Mouse (Mus musculus) limb, embryonic 10.5 days (tissue): Measurements from ENCODE around the gene Ackr4. TPM values are rescaled to one million over a fixed set of nuclear protein-coding genes. Genes with fewer than 3 reads are reported as not detected.
A peak's percentile ranks its signal among the peaks of the same experiment; 100 is the strongest.

ENCODE experiments used
- DNase-seq: peaks from one replicate; pipeline ENCODE4 v3.0.0-alpha.2; 2017; ENCODE audit warnings: low spot score
- H3K27ac ChIP-seq: fragments of 300-500 bp; sonication (generic); 2 replicates; pipeline ENCODE4 v1.5.1; 2016; ENCODE audit warnings: mild to moderate bottlenecking
- H3K27me3 ChIP-seq: fragments of 300-500 bp; sonication (generic); 2 replicates; pipeline ENCODE4 v1.6.1; 2016; ENCODE audit warnings: low read depth, mild to moderate bottlenecking; ENCODE audit not compliant: poor library complexity, severe bottlenecking
- H3K36me3 ChIP-seq: fragments of 300-500 bp; sonication (generic); 2 replicates; pipeline ENCODE4 v1.6.1; 2016; ENCODE audit warnings: mild to moderate bottlenecking, moderate library complexity
- H3K4me1 ChIP-seq: fragments of 300-500 bp; sonication (generic); 2 replicates; pipeline ENCODE4 v1.6.1; 2016
- H3K4me3 ChIP-seq: fragments of 300-500 bp; sonication (generic); 2 replicates; pipeline ENCODE4 v1.5.1; 2016; ENCODE audit warnings: mild to moderate bottlenecking, moderate library complexity
- H3K9me3 ChIP-seq: fragments of 300-500 bp; sonication (generic); replicated peaks from 2 replicates; pipeline ENCODE4 v1.6.1; 2016; ENCODE audit warnings: mild to moderate bottlenecking
- WGBS: fragments of 180-500 bp; shearing (Covaris S2); methylation state at CpG from one replicate; pipeline ENCODE4 v1.1.7; 2016; 5-methylcytosine and 5-hydroxymethylcytosine counted together
- polyA plus RNA-seq: library from polyadenylated mRNA; unstranded; fragments of >200 nt; fragmentation: Nextera tagmentation; extraction: Ambion mirVana; gene quantifications from 2 replicates; pipeline ENCODE4 v1.2.1, GENCODE M21; 2016

The Ackr4 gene
- polyA plus RNA-seq, 1 experiment from 2014 or later: 0.34 TPM

DNA sequence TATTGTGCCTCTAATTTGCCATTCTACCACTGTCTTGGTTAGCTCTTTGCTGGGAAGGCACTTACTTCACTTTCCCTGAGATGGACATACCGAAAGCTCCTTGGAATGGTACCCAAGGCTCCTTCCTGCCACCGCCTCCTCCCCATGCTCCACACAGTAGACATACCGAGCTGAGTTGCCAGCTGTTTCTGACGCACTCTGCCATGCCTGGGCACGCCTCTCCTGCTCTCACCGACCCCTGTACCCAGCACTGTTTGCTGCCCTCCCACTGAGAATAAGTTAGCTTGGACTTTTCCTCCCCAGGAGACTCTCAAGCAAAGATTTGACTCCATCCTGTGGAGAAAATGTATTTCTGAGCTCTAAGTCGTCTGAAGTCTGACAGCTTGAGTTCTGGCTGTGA is 25.9 kb downstream of the Ackr4 start:
- H3K9me3 ChIP-seq: no peaks in the 10 kb centered on the region
- no peaks in the 10 kb centered on the region for H3K27me3 ChIP-seq
- no peak for DNase-seq
- H3K27ac ChIP-seq: no peak overlapping the region
- WGBS: 54% methylated on average over 7 of the region's 7 CpGs
- H3K36me3 ChIP-seq: no peaks in the 10 kb centered on the region
- no peak overlapping the region for H3K4me3 ChIP-seq
- H3K4me1 ChIP-seq: no peaks in the 10 kb centered on the region

GRCm38 (mm10) chr9:104099060-104099459 is 27.7 kb downstream of the Ackr4 start:
- DNase-seq: no peak
- no peaks in the 10 kb centered on the region for H3K9me3 ChIP-seq
- WGBS: 91% methylated on average over 11 of the region's 11 CpGs
- H3K4me1 ChIP-seq: no peaks in the 10 kb centered on the region
- no peak overlapping the region for H3K27ac ChIP-seq
- no peaks in the 10 kb centered on the region for H3K27me3 ChIP-seq
- H3K4me3 ChIP-seq: no peak overlapping the region
- no peaks in the 10 kb centered on the region for H3K36me3 ChIP-seq

DNA sequence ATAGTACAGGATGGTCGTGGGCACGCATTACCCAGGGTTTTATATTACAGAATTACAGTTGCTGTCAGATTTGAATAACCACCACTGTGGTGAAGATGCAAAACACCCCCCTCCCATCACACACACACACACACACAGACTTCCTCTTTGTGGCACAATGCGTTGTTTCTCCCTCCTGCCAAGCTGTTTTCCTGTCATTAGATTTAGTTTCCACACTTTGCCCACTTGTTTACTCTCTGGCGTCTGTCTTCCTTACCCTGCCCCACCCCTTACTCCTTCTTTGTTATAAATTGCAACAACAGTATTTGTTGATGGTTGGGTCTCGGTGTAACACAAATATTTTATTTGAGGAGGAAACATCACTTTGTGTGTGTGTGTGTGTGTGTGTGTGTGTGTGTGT is 28.5 kb downstream of the Ackr4 start:
- 71% methylated on average over 5 of the region's 5 CpGs for WGBS
- H3K36me3 ChIP-seq: no peaks in the 10 kb centered on the region
- H3K9me3 ChIP-seq: no peaks in the 10 kb centered on the region
- no peak for DNase-seq
- no peak overlapping the region for H3K27ac ChIP-seq
- H3K4me3 ChIP-seq: no peak overlapping the region
- H3K27me3 ChIP-seq: no peaks in the 10 kb centered on the region
- H3K4me1 ChIP-seq: no peaks in the 10 kb centered on the region

GRCm38 (mm10) chr9:104092945-104093344 is 33.8 kb downstream of the Ackr4 start:
- WGBS: 95% methylated on average over 5 of the region's 5 CpGs

DNA sequence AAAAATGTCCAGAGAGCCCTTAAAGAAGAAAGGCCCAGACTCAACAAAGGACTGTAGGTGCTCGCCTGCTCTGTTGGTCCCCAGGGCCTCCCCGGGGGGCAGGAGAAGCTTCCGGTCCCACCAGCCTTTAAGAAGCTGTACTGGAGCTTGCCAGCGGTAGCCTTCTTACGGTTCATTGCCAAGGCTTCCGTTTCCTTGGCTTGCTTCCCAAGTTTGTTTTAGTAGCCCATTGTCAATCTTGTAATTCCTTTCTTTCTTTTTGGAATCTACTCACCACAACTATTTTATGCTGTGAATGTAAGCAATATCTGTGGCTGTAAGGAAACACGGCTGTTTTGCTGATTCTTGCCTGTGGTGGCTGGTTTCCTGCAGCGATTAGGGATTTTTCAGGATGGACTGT is 38.2 kb downstream of the Ackr4 start:
- H3K27ac ChIP-seq: no peak overlapping the region
- WGBS: 93% methylated on average over 8 of the region's 8 CpGs
- DNase-seq: no peak

More at GRCm38 (mm10) chr9:104092945-104093344, 33.8 kb downstream of the Ackr4 start:
- Histone ChIP-seq H3K27ac (no peak overlapping the region), H3K4me1 (no peaks in the 10 kb centered on the region), H3K36me3 (no peaks in the 10 kb centered on the region), H3K4me3 (no peak overlapping the region), H3K9me3 (no peaks in the 10 kb centered on the region), H3K27me3 (no peaks in the 10 kb centered on the region)
- DNase-seq: no peak

DNA sequence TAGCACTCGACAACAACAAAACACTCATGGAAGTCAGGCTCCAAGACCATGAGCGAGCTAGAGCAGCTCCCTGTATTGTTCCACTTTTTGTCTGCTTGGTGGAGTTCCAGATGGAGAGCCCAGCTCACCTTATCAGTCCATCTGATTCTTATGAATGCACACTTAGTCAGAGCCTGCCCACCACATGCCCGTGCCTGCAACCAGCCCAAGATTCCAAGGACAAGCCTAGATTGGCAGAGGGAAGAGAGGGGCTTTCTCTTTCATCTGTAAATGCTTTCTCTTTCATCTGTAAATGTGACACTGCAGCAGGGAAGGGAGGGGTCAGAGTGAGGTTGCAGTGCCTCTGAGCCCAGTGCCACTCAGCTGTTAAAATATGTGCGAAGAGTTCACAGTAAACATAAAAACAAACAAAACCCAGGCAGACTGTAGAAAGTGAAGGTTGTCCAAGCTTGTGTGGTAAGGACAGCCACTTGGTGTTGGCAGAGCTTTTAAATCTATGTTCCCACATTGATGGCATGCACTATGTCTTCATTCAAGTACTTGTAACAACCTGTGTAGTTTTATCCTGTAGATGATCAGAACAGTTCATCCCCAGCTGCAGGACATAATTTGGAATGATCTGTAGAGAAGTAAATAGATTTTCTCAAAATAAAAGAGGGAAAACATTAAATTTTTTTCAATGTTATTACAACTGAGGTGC is 40.9 kb downstream of the Ackr4 start:
- WGBS: 51% methylated on average over 4 of the region's 4 CpGs
- H3K4me1 ChIP-seq: no peaks in the 10 kb centered on the region
- DNase-seq: no peak
- H3K4me3 ChIP-seq: no peak overlapping the region
- H3K36me3 ChIP-seq: peaks cover 3% of the 10 kb centered on the region; the same call in 1 of the 2 replicates
- H3K9me3 ChIP-seq: no peaks in the 10 kb centered on the region
- H3K27ac ChIP-seq: no peak overlapping the region
- H3K27me3 ChIP-seq: no peaks in the 10 kb centered on the region

More for the DNA sequence above, 38.2 kb downstream of the Ackr4 start:
- Histone ChIP-seq H3K4me3 (no peak overlapping the region), H3K36me3 (peaks cover 3% of the 10 kb centered on the region; the same call in 1 of the 2 replicates), H3K27me3 (no peaks in the 10 kb centered on the region), H3K9me3 (no peaks in the 10 kb centered on the region), H3K4me1 (no peaks in the 10 kb centered on the region)

- no peaks in the 10 kb centered on the region for H3K9me3 ChIP-seq
- no peaks in the 10 kb centered on the region for H3K4me1 ChIP-seq
- H3K36me3 ChIP-seq: peaks cover 3% of the 10 kb centered on the region; the same call in 1 of the 2 replicates
- DNase-seq: no peak
- no peak overlapping the region for H3K27ac ChIP-seq
- no peak overlapping the region for H3K4me3 ChIP-seq
- 85% methylated on average over 3 of the region's 3 CpGs for WGBS
- no peaks in the 10 kb centered on the region for H3K27me3 ChIP-seq
Measured at GRCm38 (mm10) chr9:104080038-104080437, 46.7 kb downstream of the Ackr4 start.

- peak; percentile 66 for DNase-seq
- 65% methylated on average over 5 of the region's 5 CpGs for WGBS
Measured at GRCm38 (mm10) chr9:104079379-104079778, 47.4 kb downstream of the Ackr4 start.

DNA sequence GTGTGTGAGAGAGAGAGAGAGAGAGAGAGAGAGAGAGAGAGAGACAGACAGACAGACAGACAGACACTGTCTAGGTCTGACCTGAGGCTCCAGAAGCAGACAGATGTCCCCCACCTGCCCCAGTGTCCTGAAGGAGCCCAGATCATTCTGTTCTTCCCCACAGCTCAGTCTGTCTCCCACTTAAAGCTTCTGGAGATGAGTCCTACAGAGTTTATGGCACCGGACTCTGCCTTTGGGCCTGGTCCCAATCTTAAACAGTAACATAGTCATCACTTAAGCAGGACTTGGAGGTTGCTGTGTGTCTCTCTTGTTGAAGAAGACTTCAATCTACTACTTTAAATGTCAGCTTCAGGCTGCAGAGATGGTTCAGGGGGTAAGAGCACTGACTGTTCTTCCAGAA is 48.0 kb downstream of the Ackr4 start:
- H3K9me3 ChIP-seq: no peaks in the 10 kb centered on the region
- H3K4me3 ChIP-seq: no peak overlapping the region
- 92% methylated on average over 1 of the region's 1 CpGs for WGBS
- H3K36me3 ChIP-seq: no peaks in the 10 kb centered on the region
- DNase-seq: no peak
- no peaks in the 10 kb centered on the region for H3K27me3 ChIP-seq
- H3K4me1 ChIP-seq: no peaks in the 10 kb centered on the region
- no peak overlapping the region for H3K27ac ChIP-seq

More at GRCm38 (mm10) chr9:104079379-104079778, 47.4 kb downstream of the Ackr4 start:
- Histone ChIP-seq H3K4me1 (no peaks in the 10 kb centered on the region), H3K4me3 (no peak overlapping the region), H3K27me3 (no peaks in the 10 kb centered on the region), H3K27ac (no peak overlapping the region), H3K9me3 (no peaks in the 10 kb centered on the region), H3K36me3 (peaks cover 3% of the 10 kb centered on the region; the same call in 1 of the 2 replicates)

DNA sequence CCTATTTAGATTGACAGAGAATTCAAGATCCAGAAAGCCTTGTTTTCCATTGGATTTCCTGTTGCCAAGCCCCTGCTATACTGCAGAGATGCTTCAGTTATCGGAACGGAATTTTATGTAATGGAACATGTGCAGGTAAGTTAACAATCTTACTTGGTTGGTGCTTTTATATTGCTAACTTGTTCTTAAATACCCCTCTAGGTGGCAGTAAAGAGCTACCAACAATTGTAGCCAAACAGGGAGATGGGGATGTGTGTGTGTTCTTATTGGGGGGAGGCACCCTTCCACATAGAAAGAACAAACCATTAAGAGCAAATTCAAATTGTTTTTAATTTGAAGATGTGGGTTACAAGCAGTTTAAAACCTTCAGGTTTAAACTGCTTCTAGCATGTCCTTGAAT is 50.9 kb downstream of the Ackr4 start:
- WGBS: 63% methylated on average over 2 of the region's 2 CpGs
- H3K27me3 ChIP-seq: no peaks in the 10 kb centered on the region
- H3K36me3 ChIP-seq: no peaks in the 10 kb centered on the region
- H3K9me3 ChIP-seq: no peaks in the 10 kb centered on the region
- H3K4me3 ChIP-seq: no peak overlapping the region
- no peak for DNase-seq
- H3K27ac ChIP-seq: no peak overlapping the region
- H3K4me1 ChIP-seq: no peaks in the 10 kb centered on the region

DNA sequence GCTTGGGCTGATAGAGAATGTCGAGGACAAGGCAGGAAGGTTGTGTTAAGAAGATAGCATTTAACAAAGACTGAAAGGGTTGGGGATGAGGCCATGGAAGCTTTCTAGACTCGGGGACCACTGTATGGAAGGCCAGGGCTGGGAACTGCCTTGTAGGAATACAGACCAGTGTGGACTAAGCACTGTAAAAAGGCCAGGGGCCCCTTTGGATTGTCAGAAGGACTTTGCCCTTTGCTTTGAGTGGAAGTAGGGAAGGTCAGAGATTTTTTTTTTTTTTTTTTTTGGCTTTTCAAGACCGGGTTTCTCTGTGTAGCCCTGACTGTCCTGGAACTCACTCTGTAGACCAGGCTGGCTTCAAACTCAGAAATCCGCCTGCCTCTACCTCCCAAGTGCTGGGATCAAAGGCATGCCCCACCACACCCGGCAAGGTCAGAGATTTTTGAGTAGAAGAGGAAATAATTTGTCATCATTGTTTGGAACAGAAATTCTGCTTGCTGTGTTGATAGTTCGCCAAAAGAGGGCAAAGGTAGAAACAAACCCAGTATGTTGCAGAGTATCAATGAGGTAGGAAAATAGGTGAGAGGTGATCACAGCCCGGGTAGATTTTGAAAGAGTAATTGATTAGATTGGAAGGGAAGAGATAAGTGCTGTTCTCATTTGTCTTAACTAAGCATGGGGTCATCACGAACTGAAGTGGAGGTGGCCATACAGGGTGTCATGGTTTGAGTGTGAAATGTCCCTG is 55.7 kb downstream of the Ackr4 start:
- Histone ChIP-seq H3K27ac (no peak overlapping the region), H3K9me3 (no peaks in the 10 kb centered on the region), H3K4me3 (no peak overlapping the region), H3K4me1 (no peaks in the 10 kb centered on the region), H3K36me3 (no peaks in the 10 kb centered on the region), H3K27me3 (no peaks in the 10 kb centered on the region)
- WGBS: 83% methylated on average over 8 of the region's 8 CpGs
- DNase-seq: no peak

- 84% methylated on average over 4 of the region's 4 CpGs for WGBS
- no peaks in the 10 kb centered on the region for H3K36me3 ChIP-seq
- H3K27ac ChIP-seq: no peak overlapping the region
- no peaks in the 10 kb centered on the region for H3K4me1 ChIP-seq
- H3K9me3 ChIP-seq: no peaks in the 10 kb centered on the region
- no peaks in the 10 kb centered on the region for H3K27me3 ChIP-seq
- DNase-seq: no peak
- H3K4me3 ChIP-seq: no peak overlapping the region
Measured at GRCm38 (mm10) chr9:104070241-104070640, 56.5 kb downstream of the Ackr4 start.

DNA sequence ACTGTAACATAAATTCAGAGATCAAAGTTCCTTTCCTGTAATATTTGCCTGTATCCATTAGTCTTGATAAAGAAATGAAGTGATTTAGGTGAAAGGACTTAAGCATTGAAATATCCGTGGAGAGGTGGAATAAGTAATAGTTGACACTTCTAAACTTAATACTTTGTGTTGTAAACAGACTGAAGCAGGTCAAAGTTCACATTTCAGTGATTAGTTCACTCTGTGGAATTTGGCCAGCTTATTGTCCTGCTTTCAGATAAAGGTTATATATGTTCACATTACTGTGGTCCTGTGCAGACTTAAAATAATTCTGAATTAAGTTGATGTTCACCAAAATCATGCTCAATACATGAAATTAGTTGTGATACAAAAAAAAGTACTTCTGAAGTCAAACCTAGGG is 62.2 kb downstream of the Ackr4 start:
- Histone ChIP-seq H3K27me3 (no peaks in the 10 kb centered on the region), H3K4me3 (no peak overlapping the region), H3K27ac (no peak overlapping the region), H3K9me3 (no peaks in the 10 kb centered on the region), H3K4me1 (peaks cover 18% of the 10 kb centered on the region), H3K36me3 (peaks cover 14% of the 10 kb centered on the region)
- WGBS: 43% methylated on average over 1 of the region's 1 CpGs
- DNase-seq: no peak
